ENCODE assay signal across 8 mouse cellular contexts in genomic region chr17:47738879-47739798, GRCm38 (mm10). TPM values are rescaled to one million over a fixed set of nuclear protein-coding genes. Genes with fewer than 3 reads are reported as not detected.
A peak's percentile ranks its signal among the peaks of the same experiment; 100 is the strongest.
DNase-seq lines count a peak whose midpoint lies in the region; ATAC-seq lines count a peak whose summit lies in the region.

No protein-coding gene starts in this region.

- peak overlapping the region; percentile 96 for H3K4me2 ChIP-seq in heart, embryonic 13.5 days
- peak overlapping the region; percentile 91 for H3K4me2 ChIP-seq in midbrain, embryonic 15.5 days

- peaks cover under 1% of the 10 kb centered on the region; the same call in 1 of the 2 replicates for H3K36me3 ChIP-seq in heart, embryonic 13.5 days
- H3K36me3 ChIP-seq in midbrain, embryonic 15.5 days (replicated peaks), result no peaks in the 10 kb centered on the region

- no peaks in the 10 kb centered on the region for H3K27me3 ChIP-seq in heart, embryonic 13.5 days (replicated peaks)
- peaks cover 27% of the 10 kb centered on the region for H3K27me3 ChIP-seq in midbrain, embryonic 15.5 days (replicated peaks)

- no peaks in the 10 kb centered on the region for H3K9me3 ChIP-seq in heart, embryonic 13.5 days
- no peaks in the 10 kb centered on the region for H3K9me3 ChIP-seq in midbrain, embryonic 15.5 days

- peaks cover 54% of the 10 kb centered on the region for H3K4me1 ChIP-seq in heart, embryonic 13.5 days
- peaks cover 28% of the 10 kb centered on the region for H3K4me1 ChIP-seq in midbrain, embryonic 15.5 days

- peak overlapping the region; percentile 95 for H3K27ac ChIP-seq in heart, embryonic 13.5 days (replicated peaks)
- no peak overlapping the region for H3K27ac ChIP-seq in midbrain, embryonic 15.5 days

- H3K9ac ChIP-seq in heart, embryonic 13.5 days, result peak overlapping the region; percentile 96
- H3K9ac ChIP-seq in midbrain, embryonic 15.5 days, result no peak overlapping the region

- peak overlapping the region; percentile 90 for H3K4me3 ChIP-seq in heart, embryonic 13.5 days
- peak overlapping the region; percentile 56 for H3K4me3 ChIP-seq in midbrain, embryonic 15.5 days

- peak; percentile 94 for DNase-seq in A20 (ENCODE audit: low read depth, low spot score)
- peak; percentile 80 for DNase-seq in Muller cell, postnatal 12 days (ENCODE audit: inconsistent ontology term)
- DNase-seq in kidney, postnatal 25 days, result peak; percentile 36 to 77
- DNase-seq in thymus, postnatal 0 days (ENCODE audit: low spot score), result peak; percentile 47
- no peak for DNase-seq in cerebellum, postnatal 25 days
- DNase-seq in left cerebral cortex, adult 18-20 months (ENCODE audit: low spot score in 2 of 2), result no peak

- no peak for ATAC-seq in heart, embryonic 13.5 days (ENCODE audit: extremely low read depth, insufficient number of reproducible peaks, low FRiP score, low TSS enrichment)
- ATAC-seq in midbrain, embryonic 15.5 days (replicated peaks), result no peak

- 11% methylated on average over 20 of the region's 20 CpGs for WGBS in heart, embryonic 13.5 days
- 8% methylated on average over 20 of the region's 20 CpGs for WGBS in midbrain, embryonic 15.5 days

RNA-seq across cellular contexts. Expression of gene Tfeb, which starts 2.3 kb away (rescaled TPM):
- 21.1 and 22.4 TPM in 2 replicates for polyA plus RNA-seq in heart, embryonic 13.5 days (2015; fragmentation: Nextera tagmentation; extraction: Ambion mirVana)
- 3.2 and 3.8 TPM in 2 replicates for polyA plus RNA-seq in midbrain, embryonic 15.5 days (2015; fragmentation: Nextera tagmentation; extraction: Ambion mirVana)
- polyA plus RNA-seq in thymus, postnatal 0 days (2015; fragmentation: Nextera tagmentation; extraction: Ambion mirVana), result 4.7 and 5.5 TPM in 2 replicates
- total RNA-seq in left cerebral cortex, adult 18-20 months (2021), result 10 to 100 TPM; 10.4 to 13.5 TPM

RNA-seq across cellular contexts. Expression of gene Pgc, which starts 12.5 kb away (rescaled TPM):
- 0.17 and 0.24 TPM in 2 replicates for polyA plus RNA-seq in heart, embryonic 13.5 days (2015; fragmentation: Nextera tagmentation; extraction: Ambion mirVana)
- polyA plus RNA-seq in midbrain, embryonic 15.5 days (2015; fragmentation: Nextera tagmentation; extraction: Ambion mirVana), result not detected in 2 replicates
- polyA plus RNA-seq in thymus, postnatal 0 days (2015; fragmentation: Nextera tagmentation; extraction: Ambion mirVana), result 2.4 and 2.5 TPM in 2 replicates
- total RNA-seq in left cerebral cortex, adult 18-20 months (2021), result not detected

RNA-seq across cellular contexts. Expression of gene Prickle4, which starts 44.6 kb away (rescaled TPM):
- polyA plus RNA-seq in heart, embryonic 13.5 days (2015; fragmentation: Nextera tagmentation; extraction: Ambion mirVana), result 0.43 and 0.78 TPM in 2 replicates
- 0.80 and 1.3 TPM in 2 replicates for polyA plus RNA-seq in midbrain, embryonic 15.5 days (2015; fragmentation: Nextera tagmentation; extraction: Ambion mirVana)
- polyA plus RNA-seq in thymus, postnatal 0 days (2015; fragmentation: Nextera tagmentation; extraction: Ambion mirVana), result 0.81 and 1.2 TPM in 2 replicates
- 1 to 10 TPM; 2.5 to 4.5 TPM for total RNA-seq in left cerebral cortex, adult 18-20 months (2021)

RNA-seq across cellular contexts. Expression of gene Gm21981, which starts 44.9 kb away (rescaled TPM):
- polyA plus RNA-seq in heart, embryonic 13.5 days (2015; fragmentation: Nextera tagmentation; extraction: Ambion mirVana), result 0.15 and 0.27 TPM in 2 replicates
- polyA plus RNA-seq in midbrain, embryonic 15.5 days (2015; fragmentation: Nextera tagmentation; extraction: Ambion mirVana), result 0.79 and 1.0 TPM in 2 replicates
- polyA plus RNA-seq in thymus, postnatal 0 days (2015; fragmentation: Nextera tagmentation; extraction: Ambion mirVana), result 0.12 and 0.18 TPM in 2 replicates
- total RNA-seq in left cerebral cortex, adult 18-20 months (2021), result 1 to 10 TPM; 4.1 to 5.3 TPM

RNA-seq across cellular contexts. Expression of gene Frs3, which starts 50.3 kb away (rescaled TPM):
- 3.2 and 4.1 TPM in 2 replicates for polyA plus RNA-seq in heart, embryonic 13.5 days (2015; fragmentation: Nextera tagmentation; extraction: Ambion mirVana)
- polyA plus RNA-seq in midbrain, embryonic 15.5 days (2015; fragmentation: Nextera tagmentation; extraction: Ambion mirVana), result 46.7 and 49.0 TPM in 2 replicates
- polyA plus RNA-seq in thymus, postnatal 0 days (2015; fragmentation: Nextera tagmentation; extraction: Ambion mirVana), result 0.98 and 1.3 TPM in 2 replicates
- total RNA-seq in left cerebral cortex, adult 18-20 months (2021), result 10 to 100 TPM; 32.2 to 37.0 TPM

Comparison
In these comparisons a context has a peak if more than half of its experiments do, and no peak if none do; other contexts are left out.
1. DNase-seq: peak in A20 (single experiment), Muller cell, postnatal 12 days (single experiment), kidney, postnatal 25 days (2 of 2) and thymus, postnatal 0 days (single experiment); none in cerebellum, postnatal 25 days (0 of 2) and left cerebral cortex, adult 18-20 months (0 of 2).